Mouse (Mus musculus): ENCODE measurements at regions not wholly inside any gene's neighbourhood (a gene's known extent, or its start where the extent isn't known, plus 50 kb on each side); places are given as distances from the start of the nearest gene placed in this dataset.
A peak's percentile ranks its signal among the peaks of the same experiment; 100 is the strongest.

- H3K4me2 ChIP-seq (ENCODE audit: low read depth, low read length), result no peak overlapping the region
- H3K9ac ChIP-seq (ENCODE audit: low read depth, low read length), result no peak overlapping the region
- no peak overlapping the region for H3K4me3 ChIP-seq (ENCODE audit: low read depth, low read length)
- H3K9me3 ChIP-seq (ENCODE audit: control insufficient read depth, low read length), result no peaks in the 10 kb centered on the region
- no peak for DNase-seq (ENCODE audit: low spot score)
- no peaks in the 10 kb centered on the region for H3K4me1 ChIP-seq (ENCODE audit: control insufficient read depth, insufficient read depth, low read length)
- H3K27ac ChIP-seq (replicated peaks; ENCODE audit: low read depth, low read length), result no peak overlapping the region
- WGBS, result 84% methylated on average over 5 of the region's 5 CpGs
- H3K36me3 ChIP-seq (ENCODE audit: control insufficient read depth, insufficient read depth, low read length), result no peaks in the 10 kb centered on the region
- no peaks in the 10 kb centered on the region for H3K27me3 ChIP-seq (replicated peaks; ENCODE audit: control insufficient read depth, insufficient read depth, low read length)
- ATAC-seq (ENCODE audit: low read depth), result no peak
Measured at GRCm38 (mm10) chr16:67844481-67844880, 223.8 kb upstream of the Cadm2 start.

GRCm38 (mm10) chr16:67797236-67797635 lies 176.5 kb upstream of the Cadm2 start:
- Histone ChIP-seq H3K9ac (ENCODE audit: low read depth, low read length) (no peak overlapping the region), H3K4me2 (ENCODE audit: low read depth, low read length) (no peak overlapping the region), H3K4me1 (ENCODE audit: control insufficient read depth, insufficient read depth, low read length) (no peaks in the 10 kb centered on the region), H3K27me3 (replicated peaks; ENCODE audit: control insufficient read depth, insufficient read depth, low read length) (no peaks in the 10 kb centered on the region), H3K4me3 (ENCODE audit: low read depth, low read length) (no peak overlapping the region), H3K27ac (replicated peaks; ENCODE audit: low read depth, low read length) (no peak overlapping the region), H3K36me3 (ENCODE audit: control insufficient read depth, insufficient read depth, low read length) (no peaks in the 10 kb centered on the region), H3K9me3 (ENCODE audit: control insufficient read depth, low read length) (no peaks in the 10 kb centered on the region)
- DNase-seq (ENCODE audit: low spot score) (no peak), ATAC-seq (ENCODE audit: low read depth) (no peak)

GRCm38 (mm10) chr16:67776091-67776490 lies 155.4 kb upstream of the Cadm2 start:
- Histone ChIP-seq H3K9ac (ENCODE audit: low read depth, low read length) (no peak overlapping the region), H3K4me1 (ENCODE audit: control insufficient read depth, insufficient read depth, low read length) (no peaks in the 10 kb centered on the region), H3K4me3 (ENCODE audit: low read depth, low read length) (no peak overlapping the region), H3K27ac (replicated peaks; ENCODE audit: low read depth, low read length) (no peak overlapping the region), H3K9me3 (ENCODE audit: control insufficient read depth, low read length) (no peaks in the 10 kb centered on the region), H3K36me3 (ENCODE audit: control insufficient read depth, insufficient read depth, low read length) (no peaks in the 10 kb centered on the region), H3K27me3 (replicated peaks; ENCODE audit: control insufficient read depth, insufficient read depth, low read length) (no peaks in the 10 kb centered on the region), H3K4me2 (ENCODE audit: low read depth, low read length) (no peak overlapping the region)
- ATAC-seq (ENCODE audit: low read depth) (no peak), DNase-seq (ENCODE audit: low spot score) (peak; percentile 5)
- 56% methylated on average over 3 of the region's 3 CpGs for WGBS

- Histone ChIP-seq H3K27ac (replicated peaks; ENCODE audit: low read depth, low read length) (no peak overlapping the region), H3K9me3 (ENCODE audit: control insufficient read depth, low read length) (no peaks in the 10 kb centered on the region), H3K9ac (ENCODE audit: low read depth, low read length) (no peak overlapping the region), H3K4me1 (ENCODE audit: control insufficient read depth, insufficient read depth, low read length) (no peaks in the 10 kb centered on the region), H3K4me2 (ENCODE audit: low read depth, low read length) (no peak overlapping the region), H3K36me3 (ENCODE audit: control insufficient read depth, insufficient read depth, low read length) (no peaks in the 10 kb centered on the region), H3K4me3 (ENCODE audit: low read depth, low read length) (no peak overlapping the region), H3K27me3 (replicated peaks; ENCODE audit: control insufficient read depth, insufficient read depth, low read length) (no peaks in the 10 kb centered on the region)
- DNase-seq (ENCODE audit: low spot score), result no peak
- no peak for ATAC-seq (ENCODE audit: low read depth)
- WGBS, result 53% methylated on average over 5 of the region's 5 CpGs
Measured at GRCm38 (mm10) chr16:67769114-67769513, 148.4 kb upstream of the Cadm2 start.

GRCm38 (mm10) chr16:67735398-67735797 lies 114.7 kb upstream of the Cadm2 start:
- H3K36me3 ChIP-seq (ENCODE audit: control insufficient read depth, insufficient read depth, low read length), result no peaks in the 10 kb centered on the region
- H3K9ac ChIP-seq (ENCODE audit: low read depth, low read length), result no peak overlapping the region
- ATAC-seq (ENCODE audit: low read depth) (no peak), DNase-seq (ENCODE audit: low spot score) (no peak)
- 76% methylated on average over 2 of the region's 2 CpGs for WGBS
- H3K9me3 ChIP-seq (ENCODE audit: control insufficient read depth, low read length), result no peaks in the 10 kb centered on the region
- H3K4me3 ChIP-seq (ENCODE audit: low read depth, low read length), result no peak overlapping the region
- H3K4me1 ChIP-seq (ENCODE audit: control insufficient read depth, insufficient read depth, low read length), result no peaks in the 10 kb centered on the region
- H3K27me3 ChIP-seq (replicated peaks; ENCODE audit: control insufficient read depth, insufficient read depth, low read length), result no peaks in the 10 kb centered on the region
- no peak overlapping the region for H3K4me2 ChIP-seq (ENCODE audit: low read depth, low read length)
- H3K27ac ChIP-seq (replicated peaks; ENCODE audit: low read depth, low read length), result no peak overlapping the region

- Histone ChIP-seq H3K27ac (replicated peaks; ENCODE audit: low read depth, low read length) (no peak overlapping the region), H3K4me3 (ENCODE audit: low read depth, low read length) (no peak overlapping the region), H3K4me1 (ENCODE audit: control insufficient read depth, insufficient read depth, low read length) (no peaks in the 10 kb centered on the region), H3K9ac (ENCODE audit: low read depth, low read length) (no peak overlapping the region), H3K36me3 (ENCODE audit: control insufficient read depth, insufficient read depth, low read length) (no peaks in the 10 kb centered on the region), H3K27me3 (replicated peaks; ENCODE audit: control insufficient read depth, insufficient read depth, low read length) (no peaks in the 10 kb centered on the region), H3K4me2 (ENCODE audit: low read depth, low read length) (no peak overlapping the region), H3K9me3 (ENCODE audit: control insufficient read depth, low read length) (no peaks in the 10 kb centered on the region)
- WGBS, result 53% methylated on average over 3 of the region's 3 CpGs
- ATAC-seq (ENCODE audit: low read depth), result no peak
- no peak for DNase-seq (ENCODE audit: low spot score)
Measured at GRCm38 (mm10) chr16:67698619-67699018, 77.9 kb upstream of the Cadm2 start.

Data from embryonic facial prominence, embryonic 14.5 days (tissue).